Mouse (Mus musculus): ENCODE measurements around the gene Gm4631. TPM values are rescaled to one million over a fixed set of nuclear protein-coding genes. Genes with fewer than 3 reads are reported as not detected.
"Not testable (repeated sequence)": the region's sequence is repeated elsewhere in the genome, so short reads cannot be mapped to it uniquely, and the experiment has no call there.

Gm4631 gene
- 10 to 100 TPM; 41.7 to 51.9 (median 45.0) TPM for total RNA-seq (2022)

GRCm38 (mm10) chr2:175338097-175338496, at the start of gene Gm4631:
Gm4631 (minus strand) TSS chr2:175338197.
- not testable (repeated sequence) for DNase-seq (ENCODE audit: low spot score)

- not testable (repeated sequence) for DNase-seq (ENCODE audit: low spot score)
Observed at GRCm38 (mm10) chr2:175372136-175372535, 34.1 kb upstream of the Gm4631 start, which contains the start of gene Zfp968. Zfp968 (plus strand) TSS chr2:175372436.

DNA sequence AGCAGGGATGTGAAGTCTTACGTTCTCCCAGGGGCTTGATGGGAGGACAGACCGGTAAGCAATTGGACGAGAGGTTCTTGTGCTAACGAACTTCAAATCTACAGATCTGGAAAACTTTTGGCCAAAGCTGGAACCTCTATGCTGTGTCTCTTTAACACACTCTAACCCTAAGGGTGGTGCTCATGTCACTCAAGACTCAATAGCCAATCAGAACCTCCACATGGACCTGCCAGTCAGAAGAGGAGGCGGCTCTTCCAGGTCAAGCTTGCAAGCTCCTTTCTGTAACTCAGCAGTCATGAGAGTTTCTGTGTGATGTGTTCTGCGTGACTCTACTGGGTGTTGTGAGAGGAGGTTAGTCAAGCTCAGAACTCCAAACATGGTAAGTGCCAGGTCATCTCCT, 63.2 kb downstream of the Gm4631 start, which contains the start of gene Gm14440:
Gene Gm14440 (plus strand): TSS at position 301 of the 400 bp plus-strand sequence.
- not testable (repeated sequence) for DNase-seq (ENCODE audit: low spot score)

Other genes starting within 250 kb of the Gm4631 start
- 10 to 100 TPM in 2 of 4 experiments, 1 to 10 TPM in 2; 8.7 to 10.7 (median 9.8) TPM for gene Gm14399, start 196.2 kb downstream of the Gm4631 start, total RNA-seq (2022)
- under 1 TPM; 0.23 to 1.00 (median 0.47) TPM for gene Gm14443, start 162.3 kb downstream of the Gm4631 start, total RNA-seq (2022)
- gene Gm14391, start 131.3 kb downstream of the Gm4631 start, total RNA-seq (2022): 10 to 100 TPM; 63.4 to 73.1 (median 66.0) TPM
- 10 to 100 TPM in 1 of 4 experiments, 1 to 10 TPM in 2, not detected in 1; 7.8 to 14.3 (median 8.5) TPM for gene Gm14440, start 63.1 kb downstream of the Gm4631 start, total RNA-seq (2022)
- 10 to 100 TPM; 34.9 to 58.6 (median 47.9) TPM for gene Zfp968, start 34.2 kb upstream of the Gm4631 start, total RNA-seq (2022)
- 1 to 10 TPM; 1.1 to 4.6 (median 1.7) TPM for gene Gm4724, start 97.6 kb upstream of the Gm4631 start, total RNA-seq (2022)
- gene Zfp965, start 131.8 kb upstream of the Gm4631 start, total RNA-seq (2022): 10 to 100 TPM in 1 of 4 experiments, 1 to 10 TPM in 3; 5.3 to 12.3 (median 6.0) TPM

All from heart, adult 8-10 months (tissue).